Mouse (Mus musculus): Measurements from ENCODE around the gene Chn1.

- no peak for TF ChIP-seq CTCF (IDR thresholded peaks at IDR 0.05; ENCODE audit: control insufficient read depth, insufficient read depth, insufficient read length)
- TF ChIP-seq USF1 (IDR thresholded peaks at IDR 0.05; ENCODE audit: low read depth): no peak
- no peak for TF ChIP-seq MYOG (IDR thresholded peaks at IDR 0.05; ENCODE audit: control insufficient read depth, extremely low read depth, insufficient read length)
- TF ChIP-seq CEBPB (IDR thresholded peaks at IDR 0.05; ENCODE audit: low read depth): no peak
- no peak for TF ChIP-seq MYOD1 (IDR thresholded peaks at IDR 0.05; ENCODE audit: control insufficient read depth, insufficient read length, low read depth)
- TF ChIP-seq MAX (IDR thresholded peaks at IDR 0.05): no peak
Observed at GRCm38 (mm10) chr2:73779016-73779595, 4.0 kb upstream of the Chn1 start.
